Mouse (Mus musculus) CH12.LX (cell line): ENCODE measurements around the gene Gramd1b.

Source experiments
- CHD2 ChIP-seq: IDR thresholded peaks from 2 replicates; pipeline ENCODE4 v1.6.1; 2011; ENCODE audit warnings: low read length, improper control_type of control experiment
- CTCF ChIP-seq, 2 experiments: IDR thresholded peaks in 1 of 2; conservative IDR thresholded peaks in 1 of 2; 2 replicates each; pipeline ENCODE4 v1.5.1; 2011 to 2012; ENCODE audit warnings: low read depth in 2 of 2, low read length in 2 of 2, improper control_type of control experiment in 1 of 2, inconsistent platforms in 1 of 2, mild to moderate bottlenecking in 1 of 2, moderate library complexity in 1 of 2
- MAFK ChIP-seq: IDR thresholded peaks from 2 replicates; pipeline ENCODE4 v1.6.1; 2011; ENCODE audit warnings: low read length, improper control_type of control experiment; ENCODE audit not compliant: insufficient replicate concordance
- MYC ChIP-seq: IDR thresholded peaks from 2 replicates; pipeline ENCODE4 v1.6.1; 2011; ENCODE audit warnings: low read depth, mild to moderate bottlenecking, improper control_type of control experiment, low read length
- NELFE ChIP-seq: IDR thresholded peaks from 2 replicates; pipeline ENCODE4 v1.6.1; 2011; ENCODE audit warnings: low read depth, low read length, improper control_type of control experiment
- NRF1 ChIP-seq: IDR thresholded peaks from 2 replicates; pipeline ENCODE4 v1.6.1; 2014; ENCODE audit warnings: low read depth, mild to moderate bottlenecking, inconsistent platforms, low read length, improper control_type of control experiment, moderate library complexity
- POLR2A ChIP-seq: IDR thresholded peaks from 2 replicates; pipeline ENCODE4 v1.6.1; 2011; ENCODE audit warnings: low read depth, mild to moderate bottlenecking, improper control_type of control experiment, low read length

DNA sequence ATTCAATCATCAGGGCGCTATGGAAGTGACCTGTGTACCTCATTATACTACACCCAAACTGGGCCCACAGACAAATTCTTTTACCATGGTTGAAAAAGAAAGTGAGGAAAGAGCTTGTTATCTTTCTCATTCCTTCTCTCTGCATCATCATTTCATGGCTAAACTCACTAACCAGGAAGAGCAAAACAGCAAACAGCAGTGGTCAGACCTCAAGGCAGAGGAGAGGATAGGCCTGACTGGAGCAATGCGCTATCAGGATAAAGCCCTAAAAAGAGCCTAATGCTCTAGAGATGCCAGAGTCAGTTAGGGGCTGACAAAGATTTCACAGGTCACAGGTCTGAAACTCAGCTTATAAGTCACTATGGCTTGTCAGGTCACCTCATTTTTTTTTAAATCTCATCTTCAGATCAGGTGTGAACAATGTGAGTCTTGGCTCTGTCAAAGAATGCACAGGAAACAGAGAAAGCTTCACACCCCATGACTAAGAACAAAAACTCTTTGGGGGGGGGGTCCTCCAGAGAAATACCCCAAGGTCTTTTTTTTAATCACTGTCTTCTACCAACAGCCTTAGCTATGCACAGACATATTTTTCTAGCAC lies 82.4 kb downstream of the Gramd1b start:
- TF ChIP-seq CTCF (conservative IDR thresholded peaks at IDR 0.05 in 1 of 2, IDR thresholded peaks at IDR 0.05 in 1 of 2; ENCODE audit: low read depth in 2 of 2, low read length in 2 of 2) (no peak), MYC (no peak), NRF1 (no peak), CHD2 (no peak), POLR2A (no peak), MAFK (no peak), NELFE (no peak)
